Mouse (Mus musculus): ENCODE measurements around the gene Muc20. TPM values are rescaled to one million over a fixed set of nuclear protein-coding genes. Genes with fewer than 3 reads are reported as not detected.

Gene Muc20
- not detected in 2 replicates for polyA plus RNA-seq (2014; fragmentation: Nextera tagmentation; extraction: Ambion mirVana)

GRCm38 (mm10) chr16:32797426-32797689, at the start of gene Muc20:
Gene Muc20, minus strand, starts transcription at chr16:32797435.
- H3K27me3 ChIP-seq (ENCODE audit: control insufficient read depth, insufficient read depth, low read length) = no peaks in the 10 kb centered on the region
- no peaks in the 10 kb centered on the region for H3K4me1 ChIP-seq (ENCODE audit: control insufficient read depth, insufficient read depth, low read length)
- no peak for ATAC-seq (ENCODE audit: insufficient read depth, low FRiP score, low TSS enrichment)
- H3K9me3 ChIP-seq (ENCODE audit: control insufficient read depth, low read length) = no peaks in the 10 kb centered on the region
- H3K36me3 ChIP-seq (ENCODE audit: control insufficient read depth, insufficient read depth, low read length) = no peaks in the 10 kb centered on the region
- no peak within 1 kb of the TSS for H3K4me3 ChIP-seq (ENCODE audit: low read depth, low read length)
- no peak within 1 kb of the TSS for H3K4me2 ChIP-seq (ENCODE audit: low read depth)
- no peak within 1 kb of the TSS for H3K9ac ChIP-seq (ENCODE audit: low read length)
- WGBS = 64% methylated on average over 3 of the region's 3 CpGs
- no peak within 1 kb of the TSS for H3K27ac ChIP-seq (ENCODE audit: low read depth, low read length)
- no peak for DNase-seq (ENCODE audit: low spot score)

GRCm38 (mm10) chr16:32831501-32831900, 34.3 kb upstream of the Muc20 start:
- no peaks in the 10 kb centered on the region for H3K9me3 ChIP-seq (ENCODE audit: control insufficient read depth, low read length)
- H3K27ac ChIP-seq (ENCODE audit: low read depth, low read length) = no peak overlapping the region
- H3K9ac ChIP-seq (ENCODE audit: low read length) = no peak overlapping the region
- H3K27me3 ChIP-seq (ENCODE audit: control insufficient read depth, insufficient read depth, low read length) = no peaks in the 10 kb centered on the region
- DNase-seq (ENCODE audit: low spot score) (no peak), ATAC-seq (ENCODE audit: insufficient read depth, low FRiP score, low TSS enrichment) (no peak)
- H3K36me3 ChIP-seq (ENCODE audit: control insufficient read depth, insufficient read depth, low read length) = peaks cover 2% of the 10 kb centered on the region; the same call in 1 of the 2 replicates
- no peaks in the 10 kb centered on the region for H3K4me1 ChIP-seq (ENCODE audit: control insufficient read depth, insufficient read depth, low read length)
- WGBS = 90% methylated on average over 4 of the region's 4 CpGs
- no peak overlapping the region for H3K4me3 ChIP-seq (ENCODE audit: low read depth, low read length)
- no peak overlapping the region for H3K4me2 ChIP-seq (ENCODE audit: low read depth)

GRCm38 (mm10) chr16:32829104-32829503, 31.9 kb upstream of the Muc20 start:
- Histone ChIP-seq H3K9me3 (ENCODE audit: control insufficient read depth, low read length) (no peaks in the 10 kb centered on the region), H3K36me3 (ENCODE audit: control insufficient read depth, insufficient read depth, low read length) (peaks cover 3% of the 10 kb centered on the region)
- WGBS = 82% methylated on average over 11 of the region's 11 CpGs

GRCm38 (mm10) chr16:32826521-32826920, 29.3 kb upstream of the Muc20 start:
- Histone ChIP-seq H3K27ac (ENCODE audit: low read depth, low read length) (no peak overlapping the region), H3K9ac (ENCODE audit: low read length) (no peak overlapping the region), H3K4me3 (ENCODE audit: low read depth, low read length) (no peak overlapping the region), H3K4me1 (ENCODE audit: control insufficient read depth, insufficient read depth, low read length) (no peaks in the 10 kb centered on the region), H3K9me3 (ENCODE audit: control insufficient read depth, low read length) (no peaks in the 10 kb centered on the region), H3K36me3 (ENCODE audit: control insufficient read depth, insufficient read depth, low read length) (peaks cover 7% of the 10 kb centered on the region), H3K27me3 (ENCODE audit: control insufficient read depth, insufficient read depth, low read length) (no peaks in the 10 kb centered on the region), H3K4me2 (ENCODE audit: low read depth) (no peak overlapping the region)
- 94% methylated on average over 11 of the region's 11 CpGs for WGBS
- ATAC-seq (ENCODE audit: insufficient read depth, low FRiP score, low TSS enrichment) (no peak), DNase-seq (ENCODE audit: low spot score) (no peak)

More at GRCm38 (mm10) chr16:32829104-32829503, 31.9 kb upstream of the Muc20 start:
- Histone ChIP-seq H3K4me3 (ENCODE audit: low read depth, low read length) (no peak overlapping the region), H3K4me2 (ENCODE audit: low read depth) (no peak overlapping the region), H3K4me1 (ENCODE audit: control insufficient read depth, insufficient read depth, low read length) (no peaks in the 10 kb centered on the region), H3K27me3 (ENCODE audit: control insufficient read depth, insufficient read depth, low read length) (no peaks in the 10 kb centered on the region), H3K9ac (ENCODE audit: low read length) (no peak overlapping the region), H3K27ac (ENCODE audit: low read depth, low read length) (no peak overlapping the region)
- ATAC-seq (ENCODE audit: insufficient read depth, low FRiP score, low TSS enrichment) = no peak
- DNase-seq (ENCODE audit: low spot score) = no peak

GRCm38 (mm10) chr16:32825380-32825779, 28.1 kb upstream of the Muc20 start:
- no peak overlapping the region for H3K27ac ChIP-seq (ENCODE audit: low read depth, low read length)
- no peak overlapping the region for H3K4me2 ChIP-seq (ENCODE audit: low read depth)
- H3K36me3 ChIP-seq (ENCODE audit: control insufficient read depth, insufficient read depth, low read length) = peaks cover 7% of the 10 kb centered on the region
- 78% methylated on average over 12 of the region's 12 CpGs for WGBS
- no peak overlapping the region for H3K9ac ChIP-seq (ENCODE audit: low read length)
- no peak overlapping the region for H3K4me3 ChIP-seq (ENCODE audit: low read depth, low read length)
- H3K9me3 ChIP-seq (ENCODE audit: control insufficient read depth, low read length) = no peaks in the 10 kb centered on the region
- no peak for DNase-seq (ENCODE audit: low spot score)
- H3K27me3 ChIP-seq (ENCODE audit: control insufficient read depth, insufficient read depth, low read length) = no peaks in the 10 kb centered on the region
- no peaks in the 10 kb centered on the region for H3K4me1 ChIP-seq (ENCODE audit: control insufficient read depth, insufficient read depth, low read length)
- ATAC-seq (ENCODE audit: insufficient read depth, low FRiP score, low TSS enrichment) = no peak

GRCm38 (mm10) chr16:32824061-32824460, 26.8 kb upstream of the Muc20 start:
- H3K27me3 ChIP-seq (ENCODE audit: control insufficient read depth, insufficient read depth, low read length) = no peaks in the 10 kb centered on the region
- DNase-seq (ENCODE audit: low spot score) (no peak), ATAC-seq (ENCODE audit: insufficient read depth, low FRiP score, low TSS enrichment) (no peak)
- H3K9me3 ChIP-seq (ENCODE audit: control insufficient read depth, low read length) = no peaks in the 10 kb centered on the region
- H3K4me3 ChIP-seq (ENCODE audit: low read depth, low read length) = no peak overlapping the region
- no peak overlapping the region; the same call in 1 of the 2 replicates for H3K9ac ChIP-seq (ENCODE audit: low read length)
- no peaks in the 10 kb centered on the region for H3K4me1 ChIP-seq (ENCODE audit: control insufficient read depth, insufficient read depth, low read length)
- H3K36me3 ChIP-seq (ENCODE audit: control insufficient read depth, insufficient read depth, low read length) = peaks cover 7% of the 10 kb centered on the region
- 92% methylated on average over 13 of the region's 13 CpGs for WGBS
- H3K27ac ChIP-seq (ENCODE audit: low read depth, low read length) = no peak overlapping the region
- no peak overlapping the region for H3K4me2 ChIP-seq (ENCODE audit: low read depth)

GRCm38 (mm10) chr16:32823487-32823886, 26.3 kb upstream of the Muc20 start:
- no peak for DNase-seq (ENCODE audit: low spot score)
- Histone ChIP-seq H3K4me2 (ENCODE audit: low read depth) (no peak overlapping the region), H3K27ac (ENCODE audit: low read depth, low read length) (no peak overlapping the region), H3K27me3 (ENCODE audit: control insufficient read depth, insufficient read depth, low read length) (no peaks in the 10 kb centered on the region), H3K4me3 (ENCODE audit: low read depth, low read length) (no peak overlapping the region), H3K4me1 (ENCODE audit: control insufficient read depth, insufficient read depth, low read length) (no peaks in the 10 kb centered on the region), H3K9me3 (ENCODE audit: control insufficient read depth, low read length) (no peaks in the 10 kb centered on the region), H3K9ac (ENCODE audit: low read length) (no peak overlapping the region), H3K36me3 (ENCODE audit: control insufficient read depth, insufficient read depth, low read length) (peaks cover 7% of the 10 kb centered on the region)
- 92% methylated on average over 8 of the region's 8 CpGs for WGBS
- no peak for ATAC-seq (ENCODE audit: insufficient read depth, low FRiP score, low TSS enrichment)

- no peak overlapping the region for H3K9ac ChIP-seq (ENCODE audit: low read length)
- DNase-seq (ENCODE audit: low spot score) = no peak
- no peak overlapping the region for H3K27ac ChIP-seq (ENCODE audit: low read depth, low read length)
- H3K36me3 ChIP-seq (ENCODE audit: control insufficient read depth, insufficient read depth, low read length) = peaks cover 7% of the 10 kb centered on the region
- no peak overlapping the region for H3K4me3 ChIP-seq (ENCODE audit: low read depth, low read length)
- no peaks in the 10 kb centered on the region for H3K4me1 ChIP-seq (ENCODE audit: control insufficient read depth, insufficient read depth, low read length)
- no peak for ATAC-seq (ENCODE audit: insufficient read depth, low FRiP score, low TSS enrichment)
- H3K27me3 ChIP-seq (ENCODE audit: control insufficient read depth, insufficient read depth, low read length) = no peaks in the 10 kb centered on the region
- 84% methylated on average over 5 of the region's 5 CpGs for WGBS
- H3K9me3 ChIP-seq (ENCODE audit: control insufficient read depth, low read length) = no peaks in the 10 kb centered on the region
- no peak overlapping the region for H3K4me2 ChIP-seq (ENCODE audit: low read depth)
These were observed 25.6 kb upstream of the Muc20 start for GRCm38 (mm10) chr16:32822881-32823280.

- ATAC-seq (ENCODE audit: insufficient read depth, low FRiP score, low TSS enrichment) (no peak), DNase-seq (ENCODE audit: low spot score) (no peak)
- H3K36me3 ChIP-seq (ENCODE audit: control insufficient read depth, insufficient read depth, low read length) = peaks cover 7% of the 10 kb centered on the region
These were observed 25.2 kb upstream of the Muc20 start for GRCm38 (mm10) chr16:32822450-32822827.

More at GRCm38 (mm10) chr16:32822450-32822827, 25.2 kb upstream of the Muc20 start:
- Histone ChIP-seq H3K4me2 (ENCODE audit: low read depth) (no peak overlapping the region), H3K9me3 (ENCODE audit: control insufficient read depth, low read length) (no peaks in the 10 kb centered on the region), H3K27me3 (ENCODE audit: control insufficient read depth, insufficient read depth, low read length) (no peaks in the 10 kb centered on the region), H3K4me1 (ENCODE audit: control insufficient read depth, insufficient read depth, low read length) (no peaks in the 10 kb centered on the region), H3K27ac (ENCODE audit: low read depth, low read length) (no peak overlapping the region), H3K9ac (ENCODE audit: low read length) (no peak overlapping the region), H3K4me3 (ENCODE audit: low read depth, low read length) (no peak overlapping the region)
- WGBS = 86% methylated on average over 6 of the region's 6 CpGs
